Mouse (Mus musculus) spleen, adult 2 months (tissue): ENCODE data around the gene Rnf144a.

Experiments
- CTCF ChIP-seq: fragments of 200-500 bp; IDR thresholded peaks from 2 replicates; pipeline ENCODE4 v1.5.1; 2011; ENCODE audit warnings: mild to moderate bottlenecking, inconsistent platforms; ENCODE audit not compliant: insufficient read depth, insufficient read length, insufficient replicate concordance; ENCODE audit errors: extremely low read depth
- POLR2A ChIP-seq: fragments of 200-500 bp; IDR thresholded peaks from 2 replicates; pipeline ENCODE4 v1.6.1; 2011; ENCODE audit warnings: low read depth, low read length, inconsistent platforms

DNA sequence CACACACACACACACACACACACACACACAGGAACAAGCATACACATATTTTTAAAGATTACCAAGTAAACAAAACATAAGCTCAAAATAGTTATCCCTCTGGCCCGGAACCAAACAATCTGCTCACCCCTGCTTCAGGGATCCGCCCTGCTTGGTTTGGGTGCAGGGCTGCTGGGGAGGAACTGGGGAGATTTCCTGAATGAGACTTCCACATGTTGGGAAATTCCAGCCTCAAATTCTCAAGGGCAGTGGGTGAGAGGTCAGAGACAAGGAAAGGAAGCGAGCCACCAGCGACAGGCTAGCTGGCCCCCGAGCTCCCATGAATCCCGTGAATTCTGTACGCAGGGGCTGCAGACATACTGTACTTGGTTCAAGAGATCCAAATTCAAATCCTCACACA, 58.9 kb downstream of the Rnf144a start:
- TF ChIP-seq CTCF: no peak
- no peak for TF ChIP-seq POLR2A
